Mouse (Mus musculus): Measurements from ENCODE around the gene Enpp1.
A peak's percentile ranks its signal among the peaks of the same experiment; 100 is the strongest.

The Enpp1 gene

GRCm38 (mm10) chr10:24677681-24678080, 34.3 kb downstream of the Enpp1 start:
- DNase-seq (ENCODE audit: low read depth, low spot score): no peak
- Histone ChIP-seq H3K27me3 (ENCODE audit: control insufficient read depth, insufficient read depth, low read length, poor library complexity, severe bottlenecking) (no peaks in the 10 kb centered on the region), H3K36me3 (ENCODE audit: control insufficient read depth, insufficient read depth, low read length, poor library complexity, severe bottlenecking) (no peaks in the 10 kb centered on the region)

- DNase-seq (ENCODE audit: low read depth, low spot score): no peak
- no peaks in the 10 kb centered on the region for H3K27me3 ChIP-seq (ENCODE audit: control insufficient read depth, insufficient read depth, low read length, poor library complexity, severe bottlenecking)
- no peaks in the 10 kb centered on the region for H3K36me3 ChIP-seq (ENCODE audit: control insufficient read depth, insufficient read depth, low read length, poor library complexity, severe bottlenecking)
Observed at GRCm38 (mm10) chr10:24674261-24674660, 37.7 kb downstream of the Enpp1 start.

GRCm38 (mm10) chr10:24672948-24673347, 39.0 kb downstream of the Enpp1 start:
- DNase-seq (ENCODE audit: low read depth, low spot score): no peak
- H3K27me3 ChIP-seq (ENCODE audit: control insufficient read depth, insufficient read depth, low read length, poor library complexity, severe bottlenecking): no peaks in the 10 kb centered on the region
- H3K36me3 ChIP-seq (ENCODE audit: control insufficient read depth, insufficient read depth, low read length, poor library complexity, severe bottlenecking): no peaks in the 10 kb centered on the region

DNA sequence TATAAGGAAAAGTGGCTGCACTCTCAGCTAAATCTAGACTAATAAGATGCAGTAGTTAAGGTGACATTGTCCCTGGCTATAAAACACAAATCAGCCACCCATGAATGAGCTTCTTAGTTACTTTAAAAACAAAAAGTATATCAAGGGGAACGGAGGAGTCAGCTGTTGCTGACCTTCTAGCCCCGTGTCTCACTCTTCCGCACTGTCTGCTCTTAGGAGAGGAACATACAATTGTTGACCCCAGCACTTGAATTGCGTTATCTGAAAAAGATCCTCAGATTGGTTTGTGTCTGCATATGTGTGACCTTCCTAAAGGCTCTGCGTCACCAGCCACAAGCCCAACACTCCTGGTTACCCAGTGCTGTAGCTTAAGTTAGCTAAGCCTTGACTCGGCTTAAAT, 41.4 kb downstream of the Enpp1 start:
- Histone ChIP-seq H3K27me3 (ENCODE audit: control insufficient read depth, insufficient read depth, low read length, poor library complexity, severe bottlenecking) (no peaks in the 10 kb centered on the region), H3K36me3 (ENCODE audit: control insufficient read depth, insufficient read depth, low read length, poor library complexity, severe bottlenecking) (no peaks in the 10 kb centered on the region)
- no peak for DNase-seq (ENCODE audit: low read depth, low spot score)

- no peaks in the 10 kb centered on the region for H3K27me3 ChIP-seq (ENCODE audit: control insufficient read depth, insufficient read depth, low read length, poor library complexity, severe bottlenecking)
- no peak for DNase-seq (ENCODE audit: low read depth, low spot score)
Observed at GRCm38 (mm10) chr10:24650990-24651569, 60.9 kb downstream of the Enpp1 start.

GRCm38 (mm10) chr10:24647996-24648738, 63.8 kb downstream of the Enpp1 start:
- DNase-seq (ENCODE audit: low read depth, low spot score): no peak
- peaks cover 7% of the 10 kb centered on the region; the same call in 1 of the 2 replicates for H3K36me3 ChIP-seq (ENCODE audit: control insufficient read depth, insufficient read depth, low read length, poor library complexity, severe bottlenecking)

More at GRCm38 (mm10) chr10:24650990-24651569, 60.9 kb downstream of the Enpp1 start:
- H3K36me3 ChIP-seq (ENCODE audit: control insufficient read depth, insufficient read depth, low read length, poor library complexity, severe bottlenecking): peaks cover 10% of the 10 kb centered on the region

GRCm38 (mm10) chr10:24645169-24645568, 66.8 kb downstream of the Enpp1 start:
- no peak for DNase-seq (ENCODE audit: low read depth, low spot score)
- Histone ChIP-seq H3K27me3 (ENCODE audit: control insufficient read depth, insufficient read depth, low read length, poor library complexity, severe bottlenecking) (no peaks in the 10 kb centered on the region), H3K36me3 (ENCODE audit: control insufficient read depth, insufficient read depth, low read length, poor library complexity, severe bottlenecking) (peaks cover 4% of the 10 kb centered on the region; the same call in 1 of the 2 replicates)

More at GRCm38 (mm10) chr10:24647996-24648738, 63.8 kb downstream of the Enpp1 start:
- H3K27me3 ChIP-seq (ENCODE audit: control insufficient read depth, insufficient read depth, low read length, poor library complexity, severe bottlenecking): no peaks in the 10 kb centered on the region

DNA sequence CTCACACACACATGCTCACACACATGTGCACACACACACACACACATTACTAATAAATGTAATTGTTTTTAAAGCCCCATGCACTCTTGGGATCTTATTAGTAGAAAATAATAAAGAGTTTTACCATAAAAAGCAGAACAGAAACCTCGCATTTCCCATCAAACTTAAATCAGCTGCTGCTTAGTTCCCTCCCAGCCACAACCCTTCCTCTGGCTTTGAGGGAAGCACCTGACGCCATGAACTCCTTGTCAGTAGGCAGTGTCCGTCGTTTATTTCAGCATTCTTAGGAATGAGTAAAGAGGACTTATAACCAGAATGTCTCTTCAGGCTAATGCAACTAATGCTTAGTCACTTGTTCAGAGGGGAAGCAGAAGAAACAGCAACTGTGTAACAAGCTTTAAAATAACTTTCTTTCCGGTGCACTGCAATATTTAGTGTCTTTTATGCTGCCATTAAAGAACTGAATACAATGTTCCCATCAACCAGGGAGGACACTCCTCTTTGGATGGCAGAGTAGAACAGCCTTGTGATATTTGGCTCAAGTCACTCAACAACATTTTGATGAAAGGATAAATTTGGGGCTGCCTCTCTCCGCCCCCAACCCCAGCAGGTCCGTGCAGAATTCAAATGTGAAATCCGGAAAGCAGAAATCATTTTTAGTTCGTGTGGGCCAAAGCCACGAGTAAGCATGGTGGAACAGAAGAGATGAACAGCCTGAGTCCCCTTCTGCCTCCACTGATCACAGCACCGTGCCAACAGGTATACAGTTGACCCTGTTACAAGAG, 69.0 kb downstream of the Enpp1 start:
- peak; percentile 29 for DNase-seq (ENCODE audit: low read depth, low spot score)
- no peaks in the 10 kb centered on the region for H3K27me3 ChIP-seq (ENCODE audit: control insufficient read depth, insufficient read depth, low read length, poor library complexity, severe bottlenecking)
- no peaks in the 10 kb centered on the region for H3K36me3 ChIP-seq (ENCODE audit: control insufficient read depth, insufficient read depth, low read length, poor library complexity, severe bottlenecking)

GRCm38 (mm10) chr10:24641416-24642140, 70.4 kb downstream of the Enpp1 start:
- no peak for DNase-seq (ENCODE audit: low read depth, low spot score)
- no peaks in the 10 kb centered on the region for H3K36me3 ChIP-seq (ENCODE audit: control insufficient read depth, insufficient read depth, low read length, poor library complexity, severe bottlenecking)
- H3K27me3 ChIP-seq (ENCODE audit: control insufficient read depth, insufficient read depth, low read length, poor library complexity, severe bottlenecking): no peaks in the 10 kb centered on the region

DNA sequence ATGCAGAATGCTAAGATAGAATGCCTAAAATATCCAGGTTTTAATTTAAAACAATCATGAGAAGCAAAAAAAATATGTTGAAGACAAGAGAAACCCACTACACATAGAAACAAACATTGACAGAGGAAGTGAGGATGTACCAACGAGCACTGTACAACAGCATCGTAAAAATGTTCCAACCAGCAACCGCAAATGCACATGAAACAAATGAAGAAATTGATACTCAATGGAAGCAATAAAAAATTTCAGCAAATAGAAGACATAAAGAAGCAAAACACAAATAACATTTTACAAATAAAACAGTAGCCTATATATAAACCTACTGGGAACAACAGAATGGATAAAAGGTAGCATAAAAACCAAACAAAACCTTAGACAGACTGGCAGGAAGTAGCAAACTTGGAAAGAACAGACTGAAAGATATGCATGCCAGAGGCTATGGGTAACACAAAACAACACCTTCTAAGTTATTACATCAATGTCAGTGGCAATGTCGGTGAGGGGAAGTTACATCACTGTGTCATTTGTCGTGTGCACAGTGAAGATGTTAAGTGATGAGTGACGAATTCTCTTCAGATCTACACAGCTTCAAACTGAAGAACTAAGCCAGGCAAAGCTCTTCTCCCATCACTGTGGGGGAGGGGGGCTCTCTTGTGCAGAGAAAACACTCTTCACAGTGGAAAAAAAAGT, 71.6 kb downstream of the Enpp1 start:
- DNase-seq (ENCODE audit: low read depth, low spot score): no peak
- H3K27me3 ChIP-seq (ENCODE audit: control insufficient read depth, insufficient read depth, low read length, poor library complexity, severe bottlenecking): no peaks in the 10 kb centered on the region
- no peaks in the 10 kb centered on the region for H3K36me3 ChIP-seq (ENCODE audit: control insufficient read depth, insufficient read depth, low read length, poor library complexity, severe bottlenecking)

- DNase-seq (ENCODE audit: low read depth, low spot score): no peak
- Histone ChIP-seq H3K27me3 (ENCODE audit: control insufficient read depth, insufficient read depth, low read length, poor library complexity, severe bottlenecking) (no peaks in the 10 kb centered on the region), H3K36me3 (ENCODE audit: control insufficient read depth, insufficient read depth, low read length, poor library complexity, severe bottlenecking) (no peaks in the 10 kb centered on the region)
Observed at GRCm38 (mm10) chr10:24639596-24639995, 72.4 kb downstream of the Enpp1 start.

GRCm38 (mm10) chr10:24638306-24639070, 73.5 kb downstream of the Enpp1 start:
- no peak for DNase-seq (ENCODE audit: low read depth, low spot score)
- H3K27me3 ChIP-seq (ENCODE audit: control insufficient read depth, insufficient read depth, low read length, poor library complexity, severe bottlenecking): no peaks in the 10 kb centered on the region
- H3K36me3 ChIP-seq (ENCODE audit: control insufficient read depth, insufficient read depth, low read length, poor library complexity, severe bottlenecking): no peaks in the 10 kb centered on the region

GRCm38 (mm10) chr10:24636986-24637385, 75.0 kb downstream of the Enpp1 start:
- no peaks in the 10 kb centered on the region for H3K27me3 ChIP-seq (ENCODE audit: control insufficient read depth, insufficient read depth, low read length, poor library complexity, severe bottlenecking)
- H3K36me3 ChIP-seq (ENCODE audit: control insufficient read depth, insufficient read depth, low read length, poor library complexity, severe bottlenecking): no peaks in the 10 kb centered on the region
- no peak for DNase-seq (ENCODE audit: low read depth, low spot score)

Data from splenic B cell, adult 2 months (primary cell).